Mouse (Mus musculus) activated CD4-positive, CD25-positive, alpha-beta regulatory T cell (primary cell): Measurements from ENCODE around the gene Serpina6. TPM values are rescaled to one million over a fixed set of nuclear protein-coding genes. Genes with fewer than 3 reads are reported as not detected.

Experiments used
- polyA plus RNA-seq, 2 experiments: library from polyadenylated mRNA; unstranded; fragments of 100-300 nt; shearing (Covaris generic); gene quantifications; one replicate each; pipeline ENCODE4 v1.2.1; 2017

The Serpina6 gene
- polyA plus RNA-seq, result not detected

DNA sequence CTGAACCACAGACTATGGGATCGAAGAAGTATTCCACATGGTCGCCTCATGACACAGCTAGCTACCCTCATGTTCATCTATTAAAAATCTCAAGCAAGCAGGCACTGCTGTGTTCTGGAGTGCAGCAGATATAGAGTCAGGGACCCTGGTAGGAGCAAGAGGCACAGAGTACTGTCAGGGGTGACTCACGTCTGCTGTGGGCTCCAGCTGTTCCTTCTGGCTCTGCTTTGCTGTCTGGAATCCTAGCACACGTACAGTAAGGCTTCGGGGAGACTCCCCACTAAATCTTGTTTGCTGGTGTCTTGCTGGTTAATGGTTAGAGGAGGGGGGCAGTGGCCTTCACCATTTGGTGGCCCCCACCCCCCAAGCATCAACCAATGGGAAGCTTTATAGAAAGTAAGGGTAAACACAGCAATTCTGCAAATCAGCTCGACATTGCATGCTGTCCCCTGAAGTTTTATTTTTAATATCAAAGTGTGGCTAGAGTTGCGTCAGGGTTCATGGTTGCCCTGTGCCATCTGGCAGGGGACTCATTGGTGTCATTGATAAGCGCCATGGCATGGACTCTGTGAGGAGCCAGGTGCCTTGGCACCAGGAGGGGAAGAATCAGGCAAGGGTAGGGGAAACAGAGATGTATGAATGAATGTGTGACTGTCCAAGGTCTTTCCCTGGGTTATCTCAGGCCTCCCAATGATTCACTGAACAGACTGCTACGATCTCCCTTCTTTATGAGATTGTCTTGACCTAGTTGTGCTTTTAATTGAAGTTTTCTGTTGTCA is at the start of gene Serpina6:
Gene Serpina6 (minus strand): TSS at position 365 of the 779 bp plus-strand sequence.

GRCm38 (mm10) chr12:103695429-103695828 is 38.4 kb upstream of the Serpina6 start, which contains the start of gene Serpina1f:
Gene Serpina1f (minus strand): TSS chr12:103695529.

DNA sequence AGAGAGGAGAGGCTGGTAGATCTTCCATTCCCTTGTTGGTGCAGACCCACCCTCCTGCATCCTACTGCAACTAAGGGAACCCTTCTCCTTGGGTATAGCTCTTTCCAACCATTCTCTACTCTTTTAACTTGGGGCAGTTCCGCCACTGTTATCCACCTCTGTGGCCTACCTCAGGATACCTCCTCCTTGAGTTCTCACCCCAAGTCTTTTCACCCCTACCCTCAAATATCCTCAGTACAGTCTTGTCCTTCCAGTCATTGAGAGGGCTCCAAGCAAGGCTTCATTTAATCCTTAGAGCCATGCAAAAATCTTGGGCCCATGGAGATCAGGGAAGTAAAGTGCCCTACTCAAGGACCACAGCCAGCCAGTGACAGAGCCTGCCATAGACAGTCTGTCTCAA is 19.0 kb upstream of the Serpina6 start, which contains the start of gene Serpina16:
Gene Serpina16 (minus strand): TSS at position 101 of the 400 bp plus-strand sequence.

DNA sequence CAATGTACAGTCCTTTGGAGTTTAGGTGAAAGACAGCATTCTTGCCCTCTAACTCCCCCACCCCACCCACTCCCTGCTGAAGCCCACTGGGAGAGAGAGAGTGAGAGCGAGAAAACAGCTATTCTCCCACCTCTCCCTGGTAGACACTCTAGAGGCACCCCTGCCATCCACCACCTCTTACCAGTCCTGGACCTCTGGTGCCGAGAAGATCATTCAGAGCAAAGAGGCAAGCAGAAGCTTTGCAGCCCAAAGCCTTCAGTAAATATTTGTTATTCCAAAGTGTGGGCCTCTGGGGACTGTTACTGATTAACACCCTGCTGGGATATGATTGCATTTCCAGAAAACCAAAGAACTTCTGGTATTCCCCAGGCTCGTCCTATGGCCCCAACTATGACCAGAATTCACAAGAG is 25.8 kb downstream of the Serpina6 start, which contains the start of gene Serpina10:
Gene Serpina10 (minus strand): TSS at position 242 of the 410 bp plus-strand sequence.

Other genes with a start within 250 kb of the Serpina6 start
- under 1 TPM; 0.75 to 0.86 TPM for gene 9330161L09Rik, start 249.4 kb downstream of the Serpina6 start, polyA plus RNA-seq
- 100 to 1,000 TPM; 145 to 184 TPM for gene Ddx24, start 231.4 kb downstream of the Serpina6 start, polyA plus RNA-seq
- 100 to 1,000 TPM; 270 to 305 TPM for gene Ifi27, start 223.0 kb downstream of the Serpina6 start, polyA plus RNA-seq
- 1,000 to 10,000 TPM in 1 of 2 experiments, 100 to 1,000 TPM in 1; 916 to 3,101 TPM for gene Ifi27l2a, start 213.5 kb downstream of the Serpina6 start, polyA plus RNA-seq
- under 1 TPM in 1 of 2 experiments, not detected in 1; 0.74 TPM for gene Ifi27l2b, start 200.0 kb downstream of the Serpina6 start, polyA plus RNA-seq
- under 1 TPM in 1 of 2 experiments, not detected in 1; 0.72 TPM for gene Ppp4r4, start 124.9 kb downstream of the Serpina6 start, polyA plus RNA-seq
- gene Serpina10, start 25.8 kb downstream of the Serpina6 start, polyA plus RNA-seq, result not detected
- under 1 TPM in 1 of 2 experiments, not detected in 1; 0.22 TPM for gene Serpina16, start 18.9 kb upstream of the Serpina6 start, polyA plus RNA-seq
- not detected for gene Serpina1f, start 38.3 kb upstream of the Serpina6 start, polyA plus RNA-seq
- not detected for gene Serpina1d, start 116.4 kb upstream of the Serpina6 start, polyA plus RNA-seq
- gene Serpina1b, start 173.2 kb upstream of the Serpina6 start, polyA plus RNA-seq, result not detected
- gene Serpina1a, start 206.3 kb upstream of the Serpina6 start, polyA plus RNA-seq, result not detected
- not detected for gene Serpina1c, start 247.7 kb upstream of the Serpina6 start, polyA plus RNA-seq